Mouse (Mus musculus) heart, postnatal 14 days (tissue): ENCODE measurements around the gene Hmgb1. TPM values are rescaled to one million over a fixed set of nuclear protein-coding genes. Genes with fewer than 3 reads are reported as not detected.
"Not testable (repeated sequence)": the region's sequence is repeated elsewhere in the genome, so short reads cannot be mapped to it uniquely, and the experiment has no call there.

Source experiments
- DNase-seq, 2 experiments: peaks; one replicate each; pipeline ENCODE4 v3.0.0; 2021 to 2022
- intact Hi-C: fragments of 180-260 bp; cut with DNase I; formaldehyde crosslinking; loops from one replicate; pipeline ENCODE4 v1.15.1; 2025
- total RNA-seq, 2 experiments: library from RNA; stranded (reverse); gene quantifications; 2 replicates each; pipeline ENCODE4 v1.2.3; 2021

Gene Hmgb1
- total RNA-seq, 2 experiments from 2014 or later: 119 to 130 TPM

DNA sequence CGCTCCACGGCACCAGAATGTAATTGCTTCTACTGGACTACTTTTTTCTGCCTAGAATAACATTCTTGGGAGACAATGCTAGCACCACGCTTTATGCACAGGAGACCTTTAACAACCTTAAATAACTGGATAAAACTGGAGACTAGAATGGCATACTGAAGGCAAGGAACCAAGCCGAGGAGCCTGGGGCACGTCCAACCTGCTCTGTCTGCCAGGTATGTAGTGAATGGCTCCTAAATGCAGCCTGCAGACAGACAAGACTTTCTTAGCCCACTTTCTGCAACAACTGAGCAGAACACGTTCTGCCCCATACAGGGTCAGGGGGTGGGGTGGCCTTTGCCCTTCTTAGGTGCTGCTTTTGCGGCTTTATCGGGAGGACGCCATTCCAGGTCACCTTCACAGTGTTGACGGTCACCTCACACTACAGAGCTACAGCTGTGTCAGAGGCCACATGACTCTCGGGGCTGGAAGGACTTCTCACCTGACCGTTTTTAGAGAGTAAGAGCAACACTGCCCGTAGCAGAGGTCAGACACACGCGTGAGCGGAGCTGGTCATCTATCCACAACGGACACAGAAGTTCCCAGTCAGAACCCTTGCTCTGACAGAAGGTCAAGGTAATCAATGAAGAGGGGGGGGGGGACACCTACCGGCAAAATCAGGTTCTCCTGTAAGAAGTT, 27.3 kb downstream of the Hmgb1 start:
- intact Hi-C loops: no loop called here
- no peak for DNase-seq

DNA sequence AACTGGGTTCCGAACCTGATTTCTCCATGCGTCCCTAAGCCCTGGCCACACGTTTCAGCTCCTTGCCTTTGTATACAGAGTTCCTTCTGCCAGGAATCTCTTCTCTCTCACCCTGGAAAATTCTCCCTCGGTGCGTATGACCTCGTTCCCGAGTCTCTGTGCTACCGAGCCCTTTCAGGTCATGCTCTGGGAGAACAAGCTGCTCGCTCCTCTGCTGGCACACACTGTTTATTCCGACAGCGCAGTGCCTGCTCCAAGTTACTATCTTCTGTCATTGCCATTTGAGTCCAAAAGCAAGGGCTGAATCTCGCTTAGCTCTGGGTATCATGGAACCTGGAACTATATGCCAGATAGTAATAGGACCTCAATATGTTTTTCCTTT, 31.5 kb downstream of the Hmgb1 start:
- intact Hi-C loops: no loop called here
- peak; percentile 37 to 43 for DNase-seq

- intact Hi-C loops: no loop called here
- DNase-seq: peak; percentile 15 to 39
Measured at GRCm38 (mm10) chr5:149152063-149152773, 32.1 kb downstream of the Hmgb1 start.

DNA sequence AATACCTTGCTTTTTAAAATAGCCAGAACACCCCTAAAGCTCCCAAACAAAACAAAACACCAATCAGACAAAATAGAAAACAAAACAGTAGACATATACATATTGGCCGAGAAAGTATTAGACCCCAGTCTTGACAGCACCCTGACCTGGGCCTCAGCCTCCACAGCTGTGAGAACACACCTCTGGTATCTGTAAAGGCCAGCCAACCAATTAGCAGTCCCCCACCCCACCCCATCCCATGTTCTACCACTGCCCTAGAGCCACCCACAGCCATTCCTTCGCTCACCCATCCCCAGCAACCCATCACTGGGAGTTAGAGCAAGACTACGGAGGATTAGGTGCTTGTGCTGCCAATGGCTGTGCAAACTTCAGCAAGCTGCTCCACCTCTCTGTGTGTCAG, 33.4 kb downstream of the Hmgb1 start:
- intact Hi-C loops: no loop called here
- DNase-seq: no peak

DNA sequence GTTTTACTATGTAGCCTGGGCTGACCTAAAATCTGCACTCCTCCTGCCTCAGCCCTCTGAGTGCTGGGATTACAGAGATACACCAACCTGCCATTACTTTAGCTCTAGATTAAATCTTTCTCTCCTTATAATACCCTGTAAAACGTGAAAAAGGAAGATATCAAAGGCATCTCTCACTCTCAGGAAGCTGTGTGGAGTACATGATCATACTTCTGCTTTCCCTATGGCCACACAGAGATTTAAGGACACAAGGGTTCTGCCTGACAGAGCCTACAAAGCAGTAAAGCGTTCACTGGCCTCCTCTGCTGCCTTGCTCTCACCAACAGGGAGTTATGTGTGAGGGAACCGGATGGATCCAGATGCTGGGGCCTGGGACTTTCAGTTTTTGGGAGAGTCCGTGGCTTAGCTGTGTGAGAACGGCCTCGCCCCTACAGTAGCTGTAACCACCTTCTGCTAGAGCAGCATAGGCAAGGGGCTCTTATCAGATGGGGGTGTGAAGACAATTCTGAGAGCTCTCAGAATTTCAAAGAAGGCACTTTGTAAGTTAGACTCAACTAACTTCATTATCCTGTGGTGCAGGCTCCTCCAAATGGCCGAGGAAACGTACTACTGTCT, 36.8 kb downstream of the Hmgb1 start:
- intact Hi-C loops: no loop called here
- no peak for DNase-seq

GRCm38 (mm10) chr5:149146691-149147090, 37.6 kb downstream of the Hmgb1 start:
- no peak for DNase-seq
- intact Hi-C loops: no loop called here

DNA sequence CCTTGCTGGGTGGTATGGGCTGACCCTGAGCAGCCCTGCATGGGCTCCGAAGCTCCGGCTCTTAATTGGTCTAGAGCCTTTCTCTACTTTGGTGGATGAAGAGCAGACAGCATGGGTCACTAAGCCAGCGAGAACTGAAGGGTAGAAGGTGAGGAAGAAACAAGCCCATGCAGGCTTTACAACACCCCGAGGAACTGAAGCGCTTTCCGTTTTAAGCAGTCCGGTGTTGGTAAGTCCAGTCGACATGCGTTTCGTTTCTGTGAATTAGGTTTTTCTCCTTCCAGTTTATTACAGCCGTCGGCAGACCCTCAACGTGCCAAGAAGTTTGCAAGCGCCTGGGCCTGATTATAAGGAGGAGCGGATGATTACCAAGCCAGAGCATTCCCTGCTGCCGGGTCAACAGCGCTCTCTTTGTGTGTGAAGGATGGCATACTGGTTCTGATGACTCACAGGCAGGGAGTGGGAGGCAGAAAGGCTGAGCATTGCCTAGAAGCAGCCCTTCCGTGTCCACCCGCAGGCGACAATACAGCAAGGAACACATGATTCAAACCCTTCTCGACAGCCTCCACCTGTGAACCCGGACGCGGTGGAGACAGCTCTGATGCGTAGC, 40.4 kb downstream of the Hmgb1 start:
- peak in 1 of 2 experiments; percentile 23 for DNase-seq
- intact Hi-C loops: no loop called here

GRCm38 (mm10) chr5:149141155-149141554, 43.1 kb downstream of the Hmgb1 start:
- DNase-seq, intact Hi-C loops: not testable (repeated sequence)

DNA sequence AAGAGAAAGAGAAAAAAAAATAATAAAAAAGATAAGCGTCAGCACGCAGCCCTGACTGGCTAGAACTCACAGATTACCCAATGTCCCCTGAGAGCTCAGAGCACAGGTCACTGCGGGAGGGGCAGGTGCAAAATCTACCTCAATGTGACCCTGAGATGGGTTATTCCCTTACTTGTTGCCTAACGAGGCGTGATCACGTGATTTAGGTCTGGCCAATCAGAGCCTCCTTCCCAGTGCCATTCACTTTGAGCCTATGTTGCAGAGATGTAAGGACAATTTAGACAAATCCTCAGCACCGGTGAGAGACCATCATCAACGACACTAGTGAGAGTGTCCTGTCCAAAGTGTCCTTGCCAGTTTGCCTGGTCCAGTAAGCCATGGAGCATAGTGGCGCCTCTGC, 44.0 kb downstream of the Hmgb1 start:
- no peak for DNase-seq
- intact Hi-C loops: no loop called here

DNA sequence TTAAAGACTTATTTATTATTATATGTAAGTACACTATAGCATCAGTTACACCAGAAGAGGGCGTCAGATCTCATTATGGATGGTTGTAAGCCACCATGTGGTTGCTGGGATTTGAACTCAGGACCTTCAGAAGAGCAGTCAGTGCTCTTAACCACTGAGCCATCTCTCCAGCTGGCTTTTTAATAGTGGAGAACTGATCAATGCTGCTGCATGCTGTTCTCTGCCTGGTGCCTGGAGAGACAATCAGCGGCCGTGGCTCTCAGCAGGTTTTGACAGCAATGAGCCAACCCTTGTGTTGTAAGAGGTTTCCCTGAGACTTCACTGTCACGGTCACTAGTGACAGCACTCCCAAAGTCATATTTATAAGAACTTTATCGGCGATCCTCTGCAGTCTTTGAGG, 46.2 kb downstream of the Hmgb1 start:
- DNase-seq, intact Hi-C loops: not testable (repeated sequence)

DNA sequence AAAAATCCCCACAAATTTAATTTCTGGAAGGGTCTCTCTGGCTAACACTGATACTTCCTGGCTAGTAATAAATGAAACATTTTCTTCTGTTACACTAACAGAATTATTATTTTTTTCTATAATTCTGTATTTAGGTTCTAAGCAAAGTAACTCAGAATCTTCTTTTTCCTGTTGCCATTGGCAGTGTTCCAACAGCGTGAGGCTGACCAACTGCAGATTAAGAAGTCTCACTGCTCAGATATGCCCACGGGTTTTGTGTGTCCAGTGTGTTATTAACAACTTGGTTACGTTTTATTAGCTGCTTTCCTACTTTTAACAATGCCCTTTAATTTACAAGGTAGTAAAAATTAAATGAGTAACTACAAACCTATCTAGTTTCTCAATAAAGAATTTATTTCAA, 46.8 kb downstream of the Hmgb1 start:
- no peak for DNase-seq
- intact Hi-C loops: no loop called here

GRCm38 (mm10) chr5:149136933-149137365, 47.3 kb downstream of the Hmgb1 start:
- peak; percentile 32 to 58 for DNase-seq

DNA sequence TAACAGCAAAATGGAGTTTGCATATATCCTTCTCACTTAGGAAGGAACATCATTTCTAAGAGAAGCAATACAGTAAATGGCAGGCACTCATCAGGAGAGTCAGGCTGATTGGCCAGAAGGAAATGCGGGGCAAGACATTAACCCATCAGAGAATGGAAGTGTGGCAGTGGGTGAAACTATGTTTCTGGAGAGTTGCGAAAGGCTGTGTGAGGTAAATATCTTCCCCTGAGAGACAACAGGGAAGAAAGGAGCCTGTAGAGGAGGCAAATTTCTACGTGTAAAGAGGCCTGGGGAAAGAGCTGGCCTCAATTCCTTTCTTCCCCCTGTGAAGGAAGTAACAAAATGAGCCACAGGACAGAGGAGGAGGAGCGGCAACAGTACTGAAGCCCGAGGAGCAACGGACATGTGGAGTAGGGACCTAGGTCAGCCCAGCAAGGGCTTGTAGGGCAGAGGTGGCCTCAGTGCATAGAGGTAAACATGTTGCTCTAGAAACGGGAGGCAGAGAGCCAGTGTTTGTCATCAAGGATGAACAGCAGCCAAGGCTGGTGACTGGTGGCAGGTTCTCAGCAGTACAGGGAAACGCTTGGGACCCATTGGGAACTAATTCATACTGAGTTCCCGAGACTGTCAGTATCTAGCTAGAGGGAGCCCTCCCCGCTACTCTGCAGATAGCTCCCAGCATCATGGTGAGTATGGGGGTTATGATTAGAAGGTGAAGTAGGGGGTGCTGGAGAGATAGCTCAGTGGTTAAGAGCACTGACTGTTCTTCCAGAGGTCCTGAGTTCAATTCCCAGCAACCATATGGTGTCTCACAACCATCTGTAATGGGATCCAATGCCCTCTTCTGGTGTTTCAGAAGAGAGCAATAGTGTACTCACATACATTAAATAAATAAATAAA, 48.6 kb downstream of the Hmgb1 start:
- DNase-seq: no peak
- intact Hi-C loops: no loop called here

More at GRCm38 (mm10) chr5:149136933-149137365, 47.3 kb downstream of the Hmgb1 start:
- intact Hi-C loops: no loop called here

GRCm38 (mm10) chr5:149134751-149135454, 49.4 kb downstream of the Hmgb1 start:
- no peak for DNase-seq
- intact Hi-C loops: no loop called here

DNA sequence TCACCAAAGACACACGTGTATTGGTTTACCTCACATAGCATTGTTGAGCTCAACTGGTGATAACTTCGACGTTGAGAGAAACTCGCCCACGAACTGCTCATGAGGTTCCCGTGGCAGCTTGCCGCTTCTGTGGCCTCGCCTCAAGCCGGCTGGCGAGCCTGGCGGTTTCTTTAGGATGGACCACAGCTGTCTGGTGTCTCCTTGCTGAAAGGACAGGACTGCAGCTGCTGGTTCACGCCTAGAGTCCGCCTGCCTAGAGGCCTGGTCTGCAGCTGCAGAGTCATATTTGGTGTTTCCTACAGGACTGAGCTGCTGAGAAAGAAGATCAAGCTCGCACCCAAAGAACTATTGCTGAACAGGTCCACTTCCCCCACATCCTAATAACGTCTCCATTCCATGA, 55.8 kb downstream of the Hmgb1 start:
- peak; percentile 59 to 66 for DNase-seq
- intact Hi-C loops: no loop called here

DNA sequence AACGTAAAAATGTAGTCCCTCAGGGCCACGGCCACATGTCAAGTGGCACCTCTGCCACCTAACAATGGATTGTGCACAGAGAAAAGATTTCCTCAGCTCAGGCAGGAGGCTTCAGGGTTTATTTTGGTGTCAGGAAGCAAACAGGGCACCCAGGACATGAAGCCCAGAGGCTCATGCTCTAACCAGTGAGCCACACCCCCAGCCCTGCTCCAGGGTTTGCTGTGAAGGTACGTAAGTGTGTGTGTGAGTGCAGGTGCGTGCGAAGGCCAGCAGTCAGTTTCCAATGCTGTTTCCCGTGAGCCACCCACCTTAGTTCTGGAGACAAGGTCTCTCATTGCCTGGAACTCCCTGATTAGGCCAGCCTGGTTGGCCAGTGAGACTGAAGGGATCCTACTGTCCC, 60.5 kb downstream of the Hmgb1 start:
- intact Hi-C loops: no loop called here
- no peak for DNase-seq

DNA sequence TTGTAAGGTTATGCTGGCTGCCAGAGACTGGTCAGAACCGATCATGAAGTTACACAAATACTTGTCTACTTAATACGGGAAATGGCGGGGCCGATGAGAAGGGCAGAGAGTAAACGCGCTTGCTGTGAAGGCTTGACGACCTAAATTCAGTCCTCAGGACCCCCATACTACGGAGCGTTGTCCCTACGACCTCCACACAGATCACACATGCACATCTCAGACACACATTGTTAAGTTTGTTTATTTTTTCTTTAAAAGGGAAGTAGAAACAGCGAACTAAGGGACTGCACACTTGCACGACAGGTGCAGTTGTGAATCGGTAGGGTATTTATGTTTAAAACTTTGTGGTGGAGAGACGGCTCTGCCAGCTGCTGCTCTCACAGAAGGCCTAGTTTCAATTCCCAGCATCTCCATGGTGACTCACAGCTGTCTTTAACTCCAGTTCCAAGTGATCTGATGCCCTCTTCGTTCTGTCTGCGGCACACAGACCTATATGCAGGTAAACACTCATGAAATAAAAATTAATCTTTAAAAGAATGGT, 64.9 kb downstream of the Hmgb1 start:
- no peak for DNase-seq
- intact Hi-C loops: no loop called here

DNA sequence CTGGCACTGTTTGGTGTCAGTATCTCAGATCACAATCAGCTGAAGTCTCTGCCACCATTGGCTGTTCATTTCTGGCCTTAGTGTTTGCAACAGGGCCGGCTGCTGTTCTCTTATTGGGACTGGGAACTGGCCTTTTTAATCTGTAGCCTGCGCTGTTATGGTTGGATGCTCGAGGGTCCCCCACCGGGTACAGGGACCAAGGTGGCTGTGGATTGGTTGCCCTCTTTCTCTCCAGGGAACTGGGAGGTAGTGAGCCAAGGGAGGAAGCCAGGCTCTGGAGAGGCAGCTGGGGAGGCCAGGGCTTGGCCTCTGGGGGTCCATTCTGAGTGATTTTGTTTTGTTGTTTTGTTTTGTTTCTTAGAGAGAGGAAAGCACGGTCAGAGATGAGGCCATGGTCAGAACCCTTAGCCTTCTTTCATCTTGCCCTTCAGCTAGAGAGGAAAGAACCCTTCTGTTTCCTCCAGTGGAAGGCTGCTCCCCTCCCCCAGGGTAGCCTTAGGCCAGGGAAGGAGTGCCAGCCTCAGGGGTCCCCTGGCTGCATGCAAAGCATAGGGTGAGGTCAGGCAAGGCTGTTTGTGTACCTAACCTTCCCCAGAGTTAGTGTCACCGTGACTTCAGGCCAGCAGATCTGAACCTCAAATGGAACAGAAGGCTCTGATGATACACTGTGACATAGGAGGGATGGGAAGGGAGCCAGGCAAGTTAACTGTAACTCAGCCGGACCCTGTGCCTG, 66.3 kb downstream of the Hmgb1 start:
- no peak for DNase-seq
- intact Hi-C loops: no loop called here

GRCm38 (mm10) chr5:149114587-149114986, 69.7 kb downstream of the Hmgb1 start:
- intact Hi-C loops: no loop called here
- no peak for DNase-seq
